Mouse (Mus musculus) spleen, adult 2 months (tissue): ENCODE results near the gene Ccdc15. TPM values are rescaled to one million over a fixed set of nuclear protein-coding genes. Genes with fewer than 3 reads are reported as not detected.
"Not testable (repeated sequence)": the region's sequence is repeated elsewhere in the genome, so short reads cannot be mapped to it uniquely, and the experiment has no call there.

Experiments
- DNase-seq, 2 experiments: peaks; one replicate each; pipeline versions ENCODE4 v3.0.0 to v3.0.0-alpha.2; 2012 to 2021; ENCODE audit warnings: low spot score in 2 of 2, low read depth in 1 of 2
- H3K27ac ChIP-seq: fragments of 200-500 bp; 2 replicates; pipeline ENCODE4 v1.5.1; 2012; ENCODE audit warnings: low read length, inconsistent platforms; ENCODE audit not compliant: insufficient read depth
- H3K27me3 ChIP-seq: fragments of 200-500 bp; 2 replicates; pipeline ENCODE4 v1.6.1; 2012; ENCODE audit warnings: mild to moderate bottlenecking, moderate library complexity, low read length, inconsistent platforms; ENCODE audit not compliant: control insufficient read depth, insufficient read depth
- H3K36me3 ChIP-seq: fragments of 200-500 bp; 2 replicates; pipeline ENCODE4 v1.6.1; 2012; ENCODE audit warnings: mild to moderate bottlenecking, low read length, inconsistent platforms; ENCODE audit not compliant: control insufficient read depth, insufficient read depth
- H3K4me1 ChIP-seq: fragments of 200-500 bp; 2 replicates; pipeline ENCODE4 v1.6.1; 2011; ENCODE audit warnings: inconsistent platforms; ENCODE audit not compliant: control insufficient read depth, insufficient read depth, insufficient read length
- H3K4me3 ChIP-seq: fragments of 200-500 bp; 2 replicates; pipeline ENCODE4 v1.5.1; 2011; ENCODE audit warnings: mild to moderate bottlenecking, inconsistent platforms; ENCODE audit not compliant: insufficient read depth, insufficient read length; ENCODE audit errors: extremely low read depth
- CTCF ChIP-seq: fragments of 200-500 bp; IDR thresholded peaks from 2 replicates; pipeline ENCODE4 v1.5.1; 2011; ENCODE audit warnings: mild to moderate bottlenecking, inconsistent platforms; ENCODE audit not compliant: insufficient read depth, insufficient read length, insufficient replicate concordance; ENCODE audit errors: extremely low read depth
- POLR2A ChIP-seq: fragments of 200-500 bp; IDR thresholded peaks from 2 replicates; pipeline ENCODE4 v1.6.1; 2011; ENCODE audit warnings: low read depth, low read length, inconsistent platforms
- WGBS: fragments of 180-500 bp; shearing (Covaris S2); methylation state at CpG from one replicate; pipeline ENCODE4 v1.1.7; 2018; 5-methylcytosine and 5-hydroxymethylcytosine counted together
- polyA plus RNA-seq: library from polyadenylated mRNA; depleted of rRNA; stranded (reverse); fragments of >200 nt; gene quantifications from 2 replicates; pipeline ENCODE4 v1.2.3, GENCODE M21; 2012

The Ccdc15 gene
- polyA plus RNA-seq, 1 experiment = 1.4 TPM

DNA sequence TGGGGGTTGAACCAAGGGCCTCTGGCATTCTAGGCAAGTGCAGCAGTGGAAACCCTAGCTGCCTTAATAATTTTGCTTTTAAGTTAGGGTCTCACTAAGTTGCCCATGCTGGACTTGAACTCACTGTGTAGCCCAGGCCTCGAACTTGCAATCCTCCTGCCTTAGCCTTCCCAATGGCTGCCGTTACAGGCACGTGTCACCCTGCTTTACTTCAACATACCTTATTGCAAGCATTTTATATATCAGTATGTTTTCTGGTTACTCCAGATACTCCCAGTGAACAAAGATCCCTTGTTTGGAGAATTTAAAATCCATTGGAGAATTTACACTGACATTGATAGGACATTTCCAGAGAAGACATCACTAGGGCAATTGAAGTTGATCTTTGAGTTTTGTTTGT is 818 bp upstream of the Ccdc15 start:
- TF ChIP-seq POLR2A (no peak), CTCF (no peak)
- H3K27ac ChIP-seq = no peak overlapping the region
- 96% methylated on average over 3 of the region's 3 CpGs for WGBS

DNA sequence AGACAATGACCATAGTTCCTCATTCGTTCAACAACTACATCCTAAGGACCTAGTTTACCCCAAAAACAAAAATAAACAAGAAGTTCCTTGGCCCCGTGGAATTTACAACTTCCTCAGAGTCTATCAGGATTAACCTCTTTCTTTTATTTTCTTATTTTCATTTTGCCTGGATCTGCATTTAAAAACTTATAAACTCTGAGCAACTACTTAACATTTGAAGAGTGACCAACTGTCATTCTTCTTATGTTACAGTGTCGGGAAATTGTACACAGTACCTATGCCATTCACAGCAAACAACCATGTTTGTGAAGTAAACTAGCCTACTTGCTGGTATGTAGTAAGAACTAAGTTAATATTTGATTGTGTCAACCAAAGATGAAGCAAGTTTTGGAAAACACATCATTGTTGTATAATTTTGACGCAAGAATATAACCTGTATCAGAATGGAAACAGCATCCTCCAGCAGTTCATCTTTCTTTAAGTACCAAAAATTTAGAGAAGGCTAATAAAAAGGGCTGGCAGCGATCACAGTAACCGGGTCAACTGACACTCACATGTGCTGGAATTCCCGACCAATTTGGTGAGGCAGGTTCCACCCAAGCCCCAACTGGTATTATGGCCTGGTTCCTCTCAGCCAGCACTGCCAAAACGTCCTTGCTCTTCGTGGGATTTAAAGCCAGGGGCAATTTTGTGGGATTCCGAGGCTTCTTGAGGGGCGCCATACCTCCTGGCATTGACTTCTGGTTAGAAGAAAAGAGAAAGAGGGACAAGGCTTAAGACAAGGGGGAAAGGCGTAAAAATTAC is 846 bp downstream of the Ccdc15 start:
- H3K36me3 ChIP-seq = peaks cover under 1% of the 10 kb centered on the region; the same call in 1 of the 2 replicates
- H3K27me3 ChIP-seq = no peaks in the 10 kb centered on the region
- peak overlapping the region; percentile 86 for H3K4me3 ChIP-seq
- H3K4me1 ChIP-seq = no peaks in the 10 kb centered on the region
- peak in 1 of 2 experiments; percentile 2 for DNase-seq
- peak overlapping the region; percentile 77; the same call in 1 of the 2 replicates for H3K27ac ChIP-seq
- TF ChIP-seq POLR2A (no peak), CTCF (no peak)
- WGBS = 9% methylated on average over 12 of the region's 12 CpGs

More for the DNA sequence above, 818 bp upstream of the Ccdc15 start:
- no peaks in the 10 kb centered on the region for H3K4me1 ChIP-seq
- no peak overlapping the region for H3K4me3 ChIP-seq
- no peak for DNase-seq
- H3K36me3 ChIP-seq = no peaks in the 10 kb centered on the region; the same call in 1 of the 2 replicates
- H3K27me3 ChIP-seq = no peaks in the 10 kb centered on the region

DNA sequence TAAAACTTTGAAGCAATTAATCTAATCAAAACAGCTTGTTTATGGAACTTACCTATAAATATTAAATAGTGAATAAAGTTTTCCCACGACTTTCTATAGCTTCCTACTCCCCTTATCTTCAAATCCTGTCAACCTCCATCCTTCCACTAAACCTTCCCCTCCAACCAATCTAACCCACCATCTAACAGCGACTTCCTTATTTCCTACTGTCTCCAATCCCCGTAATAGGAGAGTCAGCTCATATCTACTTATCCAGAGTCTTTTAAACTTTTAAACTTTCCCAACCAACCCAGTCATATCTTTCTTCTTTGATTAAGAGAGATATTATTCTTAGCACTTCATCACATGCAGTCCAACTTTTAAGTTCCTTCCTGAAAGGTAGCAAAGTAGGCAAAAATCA is 2.8 kb downstream of the Ccdc15 start:
- Histone ChIP-seq H3K36me3 (peaks cover 3% of the 10 kb centered on the region; the same call in 1 of the 2 replicates), H3K27ac (no peak overlapping the region), H3K4me1 (no peaks in the 10 kb centered on the region), H3K27me3 (no peaks in the 10 kb centered on the region), H3K4me3 (no peak overlapping the region)
- WGBS = 66% methylated on average over 3 of the region's 3 CpGs
- TF ChIP-seq POLR2A = no peak
- no peak for TF ChIP-seq CTCF
- DNase-seq = no peak

DNA sequence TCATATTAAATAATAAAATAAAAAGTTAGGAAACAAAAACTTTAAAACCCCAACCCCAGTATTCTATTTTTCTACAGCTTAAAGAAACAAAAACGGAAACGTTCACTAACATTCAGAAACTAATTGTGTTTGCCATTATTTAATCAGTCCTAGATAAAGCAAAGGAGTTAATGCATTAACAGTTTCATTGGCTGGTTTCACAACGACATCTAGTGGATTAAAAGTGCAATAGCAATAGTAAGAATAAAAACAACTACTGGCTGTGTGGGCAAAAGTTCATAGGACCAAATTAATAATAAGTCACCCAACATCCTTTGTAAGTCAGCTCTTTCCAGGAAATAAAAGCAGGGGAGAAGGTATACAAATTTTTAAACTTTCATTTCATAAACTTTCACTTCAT is 18.8 kb downstream of the Ccdc15 start:
- Histone ChIP-seq H3K27ac (no peak overlapping the region), H3K4me1 (no peaks in the 10 kb centered on the region), H3K36me3 (no peaks in the 10 kb centered on the region), H3K27me3 (no peaks in the 10 kb centered on the region), H3K4me3 (no peak overlapping the region)
- DNase-seq = peak in 1 of 2 experiments; percentile 15
- TF ChIP-seq POLR2A (no peak), CTCF (0 out of 2 replicates have a peak, but pooled peaks have one; percentile 12)
- 50% methylated on average over 3 of the region's 3 CpGs for WGBS

DNA sequence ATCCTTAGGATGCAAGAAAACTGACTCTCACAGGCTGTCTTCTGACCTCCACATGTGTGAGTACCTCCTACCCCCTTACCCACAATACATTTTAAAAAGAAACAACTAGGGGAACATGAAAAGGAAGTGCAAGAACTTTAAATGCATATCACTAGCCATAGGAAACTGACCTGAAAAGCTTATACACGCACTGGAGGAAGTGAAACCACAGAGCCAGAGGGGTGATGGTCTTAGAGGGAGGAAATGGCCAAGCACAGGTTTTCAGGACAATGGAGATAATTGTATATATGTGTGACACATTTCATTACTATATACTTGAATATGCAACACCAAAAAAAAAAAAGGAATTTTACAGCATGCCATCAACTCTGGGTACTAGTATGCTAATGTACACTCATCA is 46.5 kb downstream of the Ccdc15 start:
- no peak for DNase-seq
- no peaks in the 10 kb centered on the region for H3K27me3 ChIP-seq
- H3K4me1 ChIP-seq = no peaks in the 10 kb centered on the region
- H3K27ac ChIP-seq = no peak overlapping the region
- 24% methylated on average over 1 of the region's 1 CpGs for WGBS
- peaks cover 2% of the 10 kb centered on the region for H3K36me3 ChIP-seq
- no peak overlapping the region for H3K4me3 ChIP-seq
- TF ChIP-seq CTCF (no peak), POLR2A (no peak)

DNA sequence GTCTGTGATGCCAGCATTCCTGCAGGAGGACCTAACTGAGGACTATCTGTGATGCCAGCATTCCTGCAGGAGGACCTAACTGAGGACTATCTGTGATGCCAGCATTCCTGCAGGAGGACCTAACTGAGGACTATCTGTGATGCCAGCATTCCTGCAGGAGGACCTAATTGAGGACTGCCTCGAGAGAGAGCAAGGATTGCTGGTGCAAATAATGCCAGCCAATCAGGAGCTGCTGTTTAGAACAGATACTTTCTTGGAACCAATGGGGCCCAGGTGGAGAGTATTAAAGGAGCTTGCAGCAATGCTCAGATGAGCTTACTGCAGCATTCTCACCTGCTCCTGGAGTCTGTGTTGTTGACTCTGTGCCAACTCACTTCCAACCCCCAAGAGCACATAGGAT is 47.7 kb downstream of the Ccdc15 start:
- not testable (repeated sequence) for H3K27me3 ChIP-seq, DNase-seq, H3K27ac ChIP-seq, H3K36me3 ChIP-seq, H3K4me1 ChIP-seq, H3K4me3 ChIP-seq
- WGBS = 86% methylated on average over 1 of the region's 1 CpGs

DNA sequence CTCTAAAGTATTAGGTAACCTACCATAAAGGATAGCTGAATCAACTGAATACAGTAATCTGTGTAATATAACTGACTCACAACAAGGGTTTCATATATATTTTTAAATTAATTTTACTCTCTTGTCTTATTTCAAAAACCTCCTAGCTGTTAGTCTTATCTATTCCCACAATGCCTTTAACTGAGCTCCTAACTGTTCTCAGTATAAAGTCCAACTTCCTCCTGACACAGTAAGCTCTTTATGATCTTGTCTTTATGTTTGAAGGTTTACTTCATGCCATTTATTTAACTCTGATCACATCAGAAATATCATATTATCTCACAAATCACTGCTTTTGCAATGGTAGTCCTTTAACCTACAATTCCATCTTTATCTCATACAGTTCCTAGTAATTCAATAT is 52.6 kb downstream of the Ccdc15 start:
- TF ChIP-seq POLR2A (no peak), CTCF (no peak)
- H3K27ac ChIP-seq = no peak overlapping the region
- H3K27me3 ChIP-seq = no peaks in the 10 kb centered on the region
- no peak for DNase-seq
- H3K36me3 ChIP-seq = no peaks in the 10 kb centered on the region
- H3K4me3 ChIP-seq = no peak overlapping the region
- H3K4me1 ChIP-seq = no peaks in the 10 kb centered on the region
